ENCODE assay signal across 12 mouse cellular contexts in the genomic region with DNA sequence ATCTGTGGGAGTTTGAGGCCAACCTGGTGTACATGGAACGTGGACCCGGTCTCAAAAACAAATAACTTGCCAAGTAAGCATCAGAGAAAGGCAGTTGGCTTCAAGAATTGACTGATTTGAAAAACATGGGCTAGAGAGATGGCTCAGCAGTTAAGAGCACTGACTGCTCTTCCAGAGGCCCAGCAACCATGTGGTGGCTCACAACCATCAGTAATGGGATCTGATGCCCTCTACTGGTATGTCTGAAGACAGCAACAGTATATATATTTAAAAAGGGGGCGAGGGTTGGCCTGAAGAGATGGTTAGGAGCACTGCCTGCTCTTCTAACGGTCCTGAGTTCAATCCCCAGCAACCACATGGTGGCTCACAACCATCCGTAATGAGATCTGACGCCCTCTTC. TPM values are rescaled to one million over a fixed set of nuclear protein-coding genes. Genes with fewer than 3 reads are reported as not detected.
DNase-seq lines count a peak whose midpoint lies in the region; ATAC-seq and TF ChIP-seq lines count a peak whose summit lies in the region.
"Had no signal": no experiment of that assay in that cellular context is flagged by ENCODE, and none has a peak within 500 bp of the region (broad histone marks: within the 10 kb centered on the region; RNA-seq: fewer than 3 reads in every experiment).

No protein-coding gene starts in this region.

- TF ChIP-seq POLR2A in small intestine, adult 2 months (IDR thresholded peaks at IDR 0.05; ENCODE audit: low read depth, low read length) = no peak

- DNase-seq in gastrocnemius, adult 2 months = no peak
- no peak for DNase-seq in gastrocnemius, postnatal 10 days
- peak; percentile 26 for DNase-seq in neural tube, embryonic 11.5 days (ENCODE audit: low spot score)
- DNase-seq in neural tube, embryonic 10.5 days (ENCODE audit: extremely low spot score, low spot score) = no peak
- peak; percentile 68 for DNase-seq in embryo, embryonic 11 days
- DNase-seq in cerebellum, adult 11 months = no peak
- DNase-seq: cerebellum, adult 9-11 months; gastrocnemius, postnatal 25 days; kidney, adult 8-10 months had no signal

- no peak for ATAC-seq in neural tube, embryonic 11.5 days (ENCODE audit: insufficient read depth, low FRiP score, low TSS enrichment)
- no peak for ATAC-seq in kidney, embryonic 14.5 days (ENCODE audit: low FRiP score, low TSS enrichment)

- H3K36me3 ChIP-seq in neural tube, embryonic 11.5 days (ENCODE audit: control insufficient read depth, insufficient read depth, low read length) = no peaks in the 10 kb centered on the region
- H3K36me3 ChIP-seq in small intestine, adult 2 months (ENCODE audit: control insufficient read depth, insufficient read depth, low read length) = no peaks in the 10 kb centered on the region
- H3K36me3 ChIP-seq in kidney, embryonic 14.5 days (ENCODE audit: control insufficient read depth, insufficient read depth, low read length) = no peaks in the 10 kb centered on the region

- no peaks in the 10 kb centered on the region for H3K9me3 ChIP-seq in neural tube, embryonic 11.5 days (ENCODE audit: control insufficient read depth, low read length)
- H3K9me3 ChIP-seq in kidney, embryonic 14.5 days (ENCODE audit: control insufficient read depth, low read length) = no peaks in the 10 kb centered on the region

- no peaks in the 10 kb centered on the region for H3K27me3 ChIP-seq in neural tube, embryonic 11.5 days (ENCODE audit: control insufficient read depth, insufficient read depth, low read length)
- no peaks in the 10 kb centered on the region for H3K27me3 ChIP-seq in small intestine, adult 2 months (ENCODE audit: control insufficient read depth, insufficient read depth, low read length)
- no peaks in the 10 kb centered on the region for H3K27me3 ChIP-seq in kidney, embryonic 14.5 days (ENCODE audit: control insufficient read depth, insufficient read depth, low read length)

- intact Hi-C loops in gastrocnemius, adult 2 months (cut with DNase I) = no loop called here

- H3K4me1 ChIP-seq in neural tube, embryonic 11.5 days (ENCODE audit: control insufficient read depth, insufficient read depth, low read length) = peaks cover 10% of the 10 kb centered on the region; the same call in 1 of the 2 replicates
- peaks cover 5% of the 10 kb centered on the region for H3K4me1 ChIP-seq in small intestine, adult 2 months (ENCODE audit: control insufficient read depth, insufficient read depth, insufficient read length, low read length)
- H3K4me1 ChIP-seq in kidney, embryonic 14.5 days (ENCODE audit: control insufficient read depth, insufficient read depth, low read length) = peaks cover 13% of the 10 kb centered on the region; the same call in 1 of the 2 replicates

- H3K4me3 ChIP-seq in gastrocnemius, adult 2 months = no peak overlapping the region
- no peak overlapping the region for H3K4me3 ChIP-seq in neural tube, embryonic 11.5 days (ENCODE audit: low read depth, low read length)
- H3K4me3 ChIP-seq in small intestine, adult 2 months (ENCODE audit: low read depth, low read length) = no peak overlapping the region
- H3K4me3 ChIP-seq in kidney, embryonic 14.5 days (ENCODE audit: low read length) = no peak overlapping the region

- 15% methylated on average over 6 of the region's 6 CpGs for WGBS in neural tube, embryonic 11.5 days
- WGBS in small intestine, adult 2 months = 32% methylated on average over 6 of the region's 6 CpGs
- WGBS in kidney, embryonic 14.5 days = 27% methylated on average over 6 of the region's 6 CpGs

- TF ChIP-seq CTCF in gastrocnemius, adult 2 months (IDR thresholded peaks at IDR 0.05) = peak; percentile 46
- peak; percentile 43; the same call in 1 of the 2 replicates for TF ChIP-seq CTCF in small intestine, adult 2 months (IDR thresholded peaks at IDR 0.05; ENCODE audit: extremely low read depth, insufficient read length, insufficient replicate concordance, low read depth, low read length)

- H3K27ac ChIP-seq in gastrocnemius, adult 2 months = no peak overlapping the region
- H3K27ac ChIP-seq in neural tube, embryonic 11.5 days (ENCODE audit: low read depth, low read length) = no peak overlapping the region
- H3K27ac ChIP-seq in small intestine, adult 2 months (ENCODE audit: insufficient read depth, low read depth, low read length) = no peak overlapping the region
- no peak overlapping the region for H3K27ac ChIP-seq in kidney, embryonic 14.5 days (ENCODE audit: low read depth, low read length)
- H3K27ac ChIP-seq: macrophage had no signal

- H3K9ac ChIP-seq in neural tube, embryonic 11.5 days (ENCODE audit: low read length) = no peak overlapping the region
- H3K9ac ChIP-seq in kidney, embryonic 14.5 days (ENCODE audit: low read depth, low read length) = no peak overlapping the region

- H3K4me2 ChIP-seq in neural tube, embryonic 11.5 days (ENCODE audit: low read depth) = no peak overlapping the region
- no peak overlapping the region for H3K4me2 ChIP-seq in kidney, embryonic 14.5 days (replicated peaks; ENCODE audit: low read depth, low read length)

RNA-seq across cellular contexts. Expression of gene Ncl, which starts 4.5 kb away (rescaled TPM):
- 100 to 1,000 TPM; 102 to 105 TPM for total RNA-seq in gastrocnemius, adult 2 months (2021)
- 100 to 1,000 TPM; 143 to 165 TPM for total RNA-seq in gastrocnemius, postnatal 10 days (2021)
- polyA plus RNA-seq in neural tube, embryonic 11.5 days (2014; fragmentation: Nextera tagmentation; extraction: Ambion mirVana) = 368 and 376 TPM in 2 replicates
- 0.95 and 6.1 TPM in 2 replicates for polyA plus RNA-seq in small intestine, adult 2 months (2012; rRNA removed)
- 491 and 510 TPM in 2 replicates for polyA plus RNA-seq in kidney, embryonic 14.5 days (2014; fragmentation: Nextera tagmentation; extraction: Ambion mirVana)

Comparison
In these comparisons a context has a peak if more than half of its experiments do, and no peak if none do; other contexts are left out.
1. DNase-seq: peak in neural tube, embryonic 11.5 days (single experiment) and embryo, embryonic 11 days (single experiment); none in gastrocnemius, adult 2 months (single experiment), gastrocnemius, postnatal 10 days (single experiment), neural tube, embryonic 10.5 days (single experiment) and cerebellum, adult 11 months (single experiment).
2. RNA of gene Ncl, which starts 4.5 kb away (polyA plus RNA-seq): 491 to 510 TPM in kidney, embryonic 14.5 days and 368 to 376 TPM in neural tube, embryonic 11.5 days; 0.95 to 6.1 TPM in small intestine, adult 2 months; every median in the first group is over 10 times any median in the second.